Mouse (Mus musculus): Measurements from ENCODE around the gene Ppp1cb. TPM values are rescaled to one million over a fixed set of nuclear protein-coding genes. Genes with fewer than 3 reads are reported as not detected.
"Not testable (repeated sequence)": the region's sequence is repeated elsewhere in the genome, so short reads cannot be mapped to it uniquely, and the experiment has no call there.

The Ppp1cb gene
- total and polyA plus RNA-seq, 2 experiments from 2014 or later, result 144 to 204 TPM

DNA sequence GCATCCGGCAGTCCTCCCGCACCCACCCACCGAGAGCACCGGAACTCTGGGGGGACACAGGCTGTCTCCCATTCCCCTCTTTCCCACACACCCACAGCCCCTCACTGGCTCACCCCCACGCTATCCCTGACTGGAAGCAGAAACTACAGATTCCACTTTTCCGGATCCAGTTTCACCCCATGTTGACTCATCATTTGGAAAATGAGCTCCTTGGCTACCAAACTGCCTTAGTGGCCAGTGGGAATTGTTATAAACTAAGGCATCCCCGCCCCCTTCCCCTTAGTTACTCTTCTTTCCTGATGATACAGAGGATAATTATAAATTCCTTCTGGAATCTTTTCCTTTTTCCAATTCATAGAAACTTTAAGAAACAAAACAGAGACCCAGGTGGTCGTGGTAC lies 34.2 kb upstream of the Ppp1cb start:
- WGBS, result 89% methylated on average over 8 of the region's 8 CpGs

DNA sequence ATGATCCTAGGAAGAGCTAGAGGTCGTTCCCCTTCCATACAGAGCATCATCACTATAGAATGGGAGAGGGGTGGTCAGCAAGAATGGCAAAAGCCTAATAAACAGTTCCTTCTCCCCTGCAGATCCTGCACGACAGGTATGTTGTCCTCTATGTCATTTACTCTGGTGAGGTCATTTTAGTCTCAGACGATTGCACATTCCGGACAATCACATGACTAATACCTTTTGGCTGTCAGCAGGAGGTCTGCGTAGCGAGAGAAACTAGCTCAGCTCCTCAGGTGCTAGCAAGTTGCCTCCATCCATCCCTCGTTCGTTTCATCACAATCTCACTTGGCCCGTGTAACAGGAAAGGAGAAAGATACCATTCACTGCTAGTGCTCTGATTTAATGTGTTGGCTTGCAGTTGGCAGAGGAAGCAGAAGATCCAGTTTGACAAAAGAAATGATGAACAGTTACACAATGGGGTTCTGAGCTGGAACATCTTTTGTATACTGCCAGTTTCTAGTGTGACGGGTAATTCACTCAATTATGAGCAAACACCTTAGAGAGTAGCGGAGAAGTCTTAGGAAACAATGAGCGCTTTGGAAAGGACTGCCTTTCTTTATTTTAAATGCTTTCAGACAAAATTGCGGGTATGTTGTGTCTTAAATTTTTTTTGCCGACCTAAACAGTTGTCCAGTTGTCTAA lies 33.0 kb upstream of the Ppp1cb start:
- 71% methylated on average over 14 of the region's 14 CpGs for WGBS
- Histone ChIP-seq H3K4me3 (ENCODE audit: low read depth, low read length) (no peak overlapping the region), H3K4me2 (ENCODE audit: low read depth, low read length, poor library complexity, severe bottlenecking) (no peak overlapping the region), H3K27me3 (ENCODE audit: insufficient read depth, low read length) (no peaks in the 10 kb centered on the region), H3K9me3 (ENCODE audit: low read length) (no peaks in the 10 kb centered on the region), H3K27ac (ENCODE audit: low read depth, low read length) (no peak overlapping the region), H3K36me3 (ENCODE audit: insufficient read depth, low read length) (no peaks in the 10 kb centered on the region), H3K9ac (replicated peaks; ENCODE audit: low read length, poor library complexity, severe bottlenecking) (no peak overlapping the region), H3K4me1 (ENCODE audit: insufficient read depth, low read length) (no peaks in the 10 kb centered on the region)
- ATAC-seq (ENCODE audit: low FRiP score) (no peak), DNase-seq (ENCODE audit: low spot score) (no peak)
- no peak for TF ChIP-seq CTCF (IDR thresholded peaks at IDR 0.05)

More for the DNA sequence above, 34.2 kb upstream of the Ppp1cb start:
- no peaks in the 10 kb centered on the region for H3K4me1 ChIP-seq (ENCODE audit: insufficient read depth, low read length)
- H3K4me3 ChIP-seq (ENCODE audit: low read depth, low read length), result no peak overlapping the region
- DNase-seq (ENCODE audit: low spot score) (no peak), ATAC-seq (ENCODE audit: low FRiP score) (no peak)
- no peak overlapping the region for H3K9ac ChIP-seq (replicated peaks; ENCODE audit: low read length, poor library complexity, severe bottlenecking)
- H3K27ac ChIP-seq (ENCODE audit: low read depth, low read length), result no peak overlapping the region
- TF ChIP-seq CTCF (IDR thresholded peaks at IDR 0.05), result no peak
- no peaks in the 10 kb centered on the region for H3K9me3 ChIP-seq (ENCODE audit: low read length)
- H3K36me3 ChIP-seq (ENCODE audit: insufficient read depth, low read length), result no peaks in the 10 kb centered on the region
- H3K4me2 ChIP-seq (ENCODE audit: low read depth, low read length, poor library complexity, severe bottlenecking), result no peak overlapping the region
- H3K27me3 ChIP-seq (ENCODE audit: insufficient read depth, low read length), result no peaks in the 10 kb centered on the region

DNA sequence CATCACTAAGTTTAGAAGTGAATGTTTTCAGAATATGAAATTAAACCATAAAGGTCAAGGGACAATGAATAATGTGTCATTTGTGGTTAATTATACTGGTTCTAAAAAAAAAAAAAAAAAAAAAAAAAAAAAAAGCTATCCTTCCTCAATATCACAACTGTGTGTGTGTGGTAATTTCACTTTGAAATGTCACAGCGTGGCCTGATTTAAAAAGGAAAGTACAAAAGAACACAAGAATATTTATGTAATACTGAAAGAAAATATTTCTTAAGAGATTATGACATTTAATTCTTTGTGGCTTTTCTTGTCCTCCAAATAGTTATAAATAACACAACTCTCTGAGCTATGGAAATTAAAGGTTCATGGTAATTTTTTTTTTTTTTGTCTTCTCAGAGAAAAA lies 28.2 kb upstream of the Ppp1cb start:
- Histone ChIP-seq H3K4me3 (ENCODE audit: low read depth, low read length) (no peak overlapping the region), H3K27me3 (ENCODE audit: insufficient read depth, low read length) (no peaks in the 10 kb centered on the region), H3K36me3 (ENCODE audit: insufficient read depth, low read length) (no peaks in the 10 kb centered on the region), H3K9me3 (ENCODE audit: low read length) (no peaks in the 10 kb centered on the region), H3K9ac (replicated peaks; ENCODE audit: low read length, poor library complexity, severe bottlenecking) (no peak overlapping the region), H3K27ac (ENCODE audit: low read depth, low read length) (no peak overlapping the region), H3K4me2 (ENCODE audit: low read depth, low read length, poor library complexity, severe bottlenecking) (no peak overlapping the region), H3K4me1 (ENCODE audit: insufficient read depth, low read length) (no peaks in the 10 kb centered on the region)
- DNase-seq (ENCODE audit: low spot score) (no peak), ATAC-seq (ENCODE audit: low FRiP score) (no peak)
- 97% methylated on average over 1 of the region's 1 CpGs for WGBS
- TF ChIP-seq CTCF (IDR thresholded peaks at IDR 0.05), result no peak

DNA sequence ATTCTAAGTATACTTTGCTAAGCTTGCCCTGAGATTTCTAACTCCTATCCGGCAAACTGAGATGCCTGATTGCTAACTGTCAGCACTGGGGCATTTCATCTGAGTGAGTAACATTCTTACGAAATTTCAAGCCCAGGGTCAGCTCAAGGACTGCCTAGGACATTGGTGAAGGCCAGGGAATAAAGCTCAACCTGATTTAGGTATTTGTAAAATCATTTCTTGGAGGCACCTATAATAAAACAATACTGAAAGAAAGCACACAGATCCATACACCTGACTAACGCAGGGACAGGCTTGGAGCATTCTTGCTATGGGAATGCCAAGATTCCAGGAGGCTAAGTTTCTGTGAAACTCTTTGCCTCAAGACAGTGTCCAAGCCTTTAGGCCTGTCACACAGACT lies 24.3 kb upstream of the Ppp1cb start:
- H3K9me3 ChIP-seq (ENCODE audit: low read length); H3K4me2 ChIP-seq (ENCODE audit: low read depth, low read length, poor library complexity, severe bottlenecking); H3K4me3 ChIP-seq (ENCODE audit: low read depth, low read length); H3K36me3 ChIP-seq (ENCODE audit: insufficient read depth, low read length); ATAC-seq (ENCODE audit: low FRiP score); H3K27me3 ChIP-seq (ENCODE audit: insufficient read depth, low read length); DNase-seq (ENCODE audit: low spot score); H3K9ac ChIP-seq (replicated peaks; ENCODE audit: low read length, poor library complexity, severe bottlenecking); H3K27ac ChIP-seq (ENCODE audit: low read depth, low read length); H3K4me1 ChIP-seq (ENCODE audit: insufficient read depth, low read length): not testable (repeated sequence)
- WGBS, result 91% methylated on average over 3 of the region's 3 CpGs

DNA sequence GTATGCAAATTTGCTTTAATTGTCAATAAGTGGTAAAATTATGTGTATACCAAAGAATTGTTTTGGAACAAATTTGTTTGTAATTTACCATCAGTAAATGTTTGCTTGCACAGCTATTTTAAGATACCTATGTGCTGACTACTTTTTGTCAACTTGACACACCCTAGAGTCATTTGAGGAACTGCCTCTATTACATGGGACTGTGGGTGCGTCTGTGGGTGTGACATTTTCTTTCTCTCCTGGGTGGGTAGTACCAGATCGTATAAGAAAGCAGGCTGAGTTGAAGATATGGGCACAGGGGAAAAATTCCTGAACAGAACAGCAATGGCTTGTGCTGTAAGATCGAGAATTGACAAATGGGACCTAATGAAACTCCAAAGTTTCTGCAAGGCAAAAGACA lies 23.0 kb upstream of the Ppp1cb start:
- Histone ChIP-seq H3K36me3 (ENCODE audit: insufficient read depth, low read length) (no peaks in the 10 kb centered on the region), H3K4me1 (ENCODE audit: insufficient read depth, low read length) (no peaks in the 10 kb centered on the region), H3K9ac (replicated peaks; ENCODE audit: low read length, poor library complexity, severe bottlenecking) (no peak overlapping the region), H3K4me3 (ENCODE audit: low read depth, low read length) (no peak overlapping the region), H3K27ac (ENCODE audit: low read depth, low read length) (no peak overlapping the region), H3K9me3 (ENCODE audit: low read length) (no peaks in the 10 kb centered on the region), H3K27me3 (ENCODE audit: insufficient read depth, low read length) (no peaks in the 10 kb centered on the region), H3K4me2 (ENCODE audit: low read depth, low read length, poor library complexity, severe bottlenecking) (no peak overlapping the region)
- 91% methylated on average over 3 of the region's 3 CpGs for WGBS
- DNase-seq (ENCODE audit: low spot score) (no peak), ATAC-seq (ENCODE audit: low FRiP score) (no peak)
- TF ChIP-seq CTCF (IDR thresholded peaks at IDR 0.05), result no peak

DNA sequence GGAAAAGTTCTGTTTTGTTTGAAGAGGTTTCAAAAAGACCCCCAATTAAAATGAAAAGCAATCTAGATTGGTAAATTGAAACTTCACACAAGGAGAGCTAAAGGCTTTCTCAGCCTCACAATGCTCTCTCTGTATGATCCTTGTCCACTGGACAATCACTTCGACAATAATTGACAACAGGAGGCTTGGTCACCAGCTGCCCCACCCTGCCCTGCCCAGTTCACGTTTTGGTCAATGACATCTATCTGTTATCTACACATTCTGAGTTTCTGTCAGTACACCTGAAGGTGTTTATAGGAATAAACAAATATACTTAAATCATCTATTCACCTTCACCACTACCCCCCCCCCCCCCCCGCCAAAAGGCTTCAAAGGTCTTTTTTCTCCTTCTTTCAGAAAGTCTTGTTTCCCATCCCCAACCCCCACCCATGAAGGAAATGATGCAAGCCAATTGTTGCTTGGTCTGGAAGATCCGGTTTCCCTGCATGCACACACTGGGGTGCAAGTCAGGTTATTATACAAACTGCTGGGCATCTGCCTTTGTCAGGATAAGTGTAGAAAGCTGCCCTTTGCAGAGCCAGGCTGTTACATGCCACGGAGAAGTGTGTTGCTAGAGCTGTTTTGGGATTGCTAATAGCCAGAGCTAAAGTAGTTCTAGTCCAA lies 20.6 kb upstream of the Ppp1cb start:
- Histone ChIP-seq H3K4me1 (ENCODE audit: insufficient read depth, low read length) (no peaks in the 10 kb centered on the region), H3K9me3 (ENCODE audit: low read length) (no peaks in the 10 kb centered on the region), H3K27me3 (ENCODE audit: insufficient read depth, low read length) (no peaks in the 10 kb centered on the region), H3K4me3 (ENCODE audit: low read depth, low read length) (no peak overlapping the region), H3K9ac (replicated peaks; ENCODE audit: low read length, poor library complexity, severe bottlenecking) (no peak overlapping the region), H3K27ac (ENCODE audit: low read depth, low read length) (no peak overlapping the region), H3K4me2 (ENCODE audit: low read depth, low read length, poor library complexity, severe bottlenecking) (no peak overlapping the region), H3K36me3 (ENCODE audit: insufficient read depth, low read length) (no peaks in the 10 kb centered on the region)
- WGBS, result 40% methylated on average over 5 of the region's 5 CpGs
- no peak for ATAC-seq (ENCODE audit: low FRiP score)
- TF ChIP-seq CTCF (IDR thresholded peaks at IDR 0.05), result no peak
- no peak for DNase-seq (ENCODE audit: low spot score)

Data from midbrain, postnatal 0 days (tissue).